Mouse (Mus musculus) neural tube, postnatal 0 days (tissue): ENCODE measurements around the gene Bpifb1. TPM values are rescaled to one million over a fixed set of nuclear protein-coding genes. Genes with fewer than 3 reads are reported as not detected.

Experiments used
- polyA plus RNA-seq: library from polyadenylated mRNA; unstranded; fragments of >200 nt; fragmentation: Nextera tagmentation; extraction: Ambion mirVana; gene quantifications from 2 replicates; pipeline ENCODE4 v1.2.1, GENCODE M21; 2015

Gene Bpifb1
- 0.18 and 0.23 TPM in 2 replicates for polyA plus RNA-seq

GRCm38 (mm10) chr2:154190546-154191258 is at the start of gene Bpifb1:
Gene Bpifb1, plus strand, starts transcription at chr2:154190818.

GRCm38 (mm10) chr2:154142580-154142979 is 48.0 kb upstream of the Bpifb1 start, which contains the start of gene Bpifa1:
Gene Bpifa1, plus strand, starts transcription at chr2:154142880.

GRCm38 (mm10) chr2:154162307-154162706 is 28.3 kb upstream of the Bpifb1 start, which contains the start of gene Bpifa5:
Gene Bpifa5, plus strand, starts transcription at chr2:154162607.

GRCm38 (mm10) chr2:154223265-154223916 is 32.8 kb downstream of the Bpifb1 start, which contains the start of gene Bpifb5:
Gene Bpifb5, plus strand, starts transcription at chr2:154223742.

GRCm38 (mm10) chr2:154257554-154257953 is 66.9 kb downstream of the Bpifb1 start, which contains the start of gene Bpifb9a:
Gene Bpifb9a, plus strand, starts transcription at chr2:154257854.

Other genes starting within 250 kb of the Bpifb1 start
- gene Bpifa6, start 215.9 kb upstream of the Bpifb1 start, polyA plus RNA-seq = not detected in 2 replicates
- not detected in 2 replicates for gene Bpifa2, start 182.6 kb upstream of the Bpifb1 start, polyA plus RNA-seq
- gene Bpifa3, start 60.5 kb upstream of the Bpifb1 start, polyA plus RNA-seq = not detected in 2 replicates
- 0.14 and 0.34 TPM in 2 replicates for gene Bpifa1, start 47.9 kb upstream of the Bpifb1 start, polyA plus RNA-seq
- 0.18 TPM in 1 of 2 replicates, not detected in the other for gene Bpifa5, start 28.2 kb upstream of the Bpifb1 start, polyA plus RNA-seq
- 0.28 and 0.39 TPM in 2 replicates for gene Bpifb5, start 32.9 kb downstream of the Bpifb1 start, polyA plus RNA-seq
- gene Bpifb9a, start 67.0 kb downstream of the Bpifb1 start, polyA plus RNA-seq = not detected in 2 replicates
- not detected in 2 replicates for gene Bpifb9b, start 116.4 kb downstream of the Bpifb1 start, polyA plus RNA-seq
- gene Cdk5rap1, start 182.2 kb downstream of the Bpifb1 start, polyA plus RNA-seq = 8.5 and 14.1 TPM in 2 replicates
- 25.7 and 27.5 TPM in 2 replicates for gene Snta1, start 217.3 kb downstream of the Bpifb1 start, polyA plus RNA-seq
- gene Cbfa2t2, start 245.7 kb downstream of the Bpifb1 start, polyA plus RNA-seq = 23.4 and 27.1 TPM in 2 replicates